Mouse (Mus musculus) forebrain, embryonic 12.5 days (tissue): ENCODE measurements around the gene Dcst2. TPM values are rescaled to one million over a fixed set of nuclear protein-coding genes. Genes with fewer than 3 reads are reported as not detected.
A peak's percentile ranks its signal among the peaks of the same experiment; 100 is the strongest.

Source experiments
- ATAC-seq: fragments of 200-750 bp; cut with Nextera tagmentation; 2 replicates; pipeline ENCODE4 v1.8.0; 2017; ENCODE audit warnings: moderate TSS enrichment; ENCODE audit not compliant: low FRiP score
- H3K27ac ChIP-seq: fragments of 300-500 bp; sonication (generic); 2 replicates; pipeline ENCODE4 v1.5.1; 2016; ENCODE audit warnings: mild to moderate bottlenecking
- H3K27me3 ChIP-seq: fragments of 300-500 bp; sonication (generic); 2 replicates; pipeline ENCODE4 v1.6.1; 2016; ENCODE audit warnings: mild to moderate bottlenecking
- H3K36me3 ChIP-seq: fragments of 300-500 bp; sonication (generic); replicated peaks from 2 replicates; pipeline ENCODE4 v1.6.1; 2016; ENCODE audit warnings: mild to moderate bottlenecking
- H3K4me1 ChIP-seq: fragments of 300-500 bp; sonication (generic); 2 replicates; pipeline ENCODE4 v1.6.1; 2016
- H3K4me2 ChIP-seq: fragments of 300-500 bp; sonication (generic); 2 replicates; pipeline ENCODE4 v1.6.1; 2016; ENCODE audit warnings: mild to moderate bottlenecking, moderate library complexity
- H3K4me3 ChIP-seq: fragments of 300-500 bp; sonication (generic); replicated peaks from 2 replicates; pipeline ENCODE4 v1.5.1; 2016; ENCODE audit warnings: mild to moderate bottlenecking
- H3K9ac ChIP-seq: fragments of 300-500 bp; sonication (generic); 2 replicates; pipeline ENCODE4 v1.6.1; 2016; ENCODE audit warnings: mild to moderate bottlenecking
- H3K9me3 ChIP-seq: fragments of 300-500 bp; sonication (generic); 2 replicates; pipeline ENCODE4 v1.6.1; 2016
- WGBS: fragments of 180-500 bp; shearing (Covaris S2); methylation state at CpG from one replicate; pipeline ENCODE4 v1.1.7; 2016; 5-methylcytosine and 5-hydroxymethylcytosine counted together
- polyA plus RNA-seq: library from polyadenylated mRNA; unstranded; fragments of >200 nt; fragmentation: Nextera tagmentation; extraction: Ambion mirVana; gene quantifications from 2 replicates; pipeline ENCODE4 v1.2.1, GENCODE M21; 2016

The Dcst2 gene
- polyA plus RNA-seq, 1 experiment from 2014 or later, result 0.13 TPM

GRCm38 (mm10) chr3:89321183-89322130 is 40.3 kb upstream of the Dcst2 start:
- ATAC-seq, result peak; percentile 19; the same call in 1 of the 2 replicates
- Histone ChIP-seq H3K4me2 (peak overlapping the region; percentile 95), H3K27ac (peak overlapping the region; percentile 71), H3K4me1 (peaks cover 61% of the 10 kb centered on the region), H3K27me3 (peaks cover 75% of the 10 kb centered on the region), H3K36me3 (no peaks in the 10 kb centered on the region), H3K9me3 (no peaks in the 10 kb centered on the region), H3K9ac (peak overlapping the region; percentile 70), H3K4me3 (peak overlapping the region; percentile 63)
- WGBS, result 2% methylated on average over 59 of the region's 66 CpGs

- peaks cover 72% of the 10 kb centered on the region for H3K27me3 ChIP-seq
- peak overlapping the region; percentile 71 for H3K27ac ChIP-seq
- peaks cover 56% of the 10 kb centered on the region for H3K4me1 ChIP-seq
- peak overlapping the region; percentile 95 for H3K4me2 ChIP-seq
- H3K9ac ChIP-seq, result peak overlapping the region; percentile 70
- no peaks in the 10 kb centered on the region for H3K9me3 ChIP-seq
- no peaks in the 10 kb centered on the region for H3K36me3 ChIP-seq
- 0% methylated on average over 14 of the region's 14 CpGs for WGBS
- ATAC-seq, result peak; percentile 5; the same call in 1 of the 2 replicates
- H3K4me3 ChIP-seq, result peak overlapping the region; percentile 63
Observed at GRCm38 (mm10) chr3:89322131-89322500, 39.7 kb upstream of the Dcst2 start.

- Histone ChIP-seq H3K4me1 (peaks cover 51% of the 10 kb centered on the region), H3K36me3 (no peaks in the 10 kb centered on the region), H3K27me3 (peaks cover 70% of the 10 kb centered on the region), H3K27ac (peak within 1 kb of the TSS; percentile 71), H3K4me2 (peak within 1 kb of the TSS; percentile 95), H3K9me3 (no peaks in the 10 kb centered on the region), H3K9ac (peak within 1 kb of the TSS; percentile 70), H3K4me3 (peak within 1 kb of the TSS; percentile 63)
- peak; percentile 61 for ATAC-seq
- under 1% methylated on average over 53 of the region's 53 CpGs for WGBS
Observed at GRCm38 (mm10) chr3:89322514-89323165, 39.1 kb upstream of the Dcst2 start, which contains the start of gene Efna3. Gene Efna3 (minus strand): TSS chr3:89322965.

- WGBS, result 88% methylated on average over 8 of the region's 8 CpGs
- ATAC-seq, result no peak
- H3K4me1 ChIP-seq, result peaks cover 38% of the 10 kb centered on the region
- no peak overlapping the region for H3K27ac ChIP-seq
- peaks cover 49% of the 10 kb centered on the region for H3K27me3 ChIP-seq
- H3K4me2 ChIP-seq, result no peak overlapping the region
- no peaks in the 10 kb centered on the region for H3K36me3 ChIP-seq
- no peak overlapping the region for H3K4me3 ChIP-seq
- H3K9me3 ChIP-seq, result no peaks in the 10 kb centered on the region
- H3K9ac ChIP-seq, result no peak overlapping the region
Observed at GRCm38 (mm10) chr3:89325882-89326281, 35.9 kb upstream of the Dcst2 start.

GRCm38 (mm10) chr3:89327371-89327870 is 34.4 kb upstream of the Dcst2 start:
- H3K27me3 ChIP-seq, result peaks cover 34% of the 10 kb centered on the region
- no peak for ATAC-seq
- no peak overlapping the region for H3K4me3 ChIP-seq
- no peak overlapping the region for H3K27ac ChIP-seq
- no peak overlapping the region for H3K4me2 ChIP-seq
- H3K36me3 ChIP-seq, result no peaks in the 10 kb centered on the region
- H3K9ac ChIP-seq, result no peak overlapping the region
- peaks cover 38% of the 10 kb centered on the region for H3K4me1 ChIP-seq
- 69% methylated on average over 9 of the region's 9 CpGs for WGBS
- H3K9me3 ChIP-seq, result no peaks in the 10 kb centered on the region

GRCm38 (mm10) chr3:89328623-89329022 is 33.2 kb upstream of the Dcst2 start:
- no peak overlapping the region for H3K4me3 ChIP-seq
- 13% methylated on average over 4 of the region's 4 CpGs for WGBS
- H3K9me3 ChIP-seq, result no peaks in the 10 kb centered on the region
- peaks cover 40% of the 10 kb centered on the region for H3K4me1 ChIP-seq
- no peak overlapping the region for H3K4me2 ChIP-seq
- H3K27me3 ChIP-seq, result peaks cover 23% of the 10 kb centered on the region; the same call in 1 of the 2 replicates
- no peak overlapping the region for H3K27ac ChIP-seq
- no peak for ATAC-seq
- no peak overlapping the region for H3K9ac ChIP-seq
- H3K36me3 ChIP-seq, result peaks cover 7% of the 10 kb centered on the region

GRCm38 (mm10) chr3:89330346-89330745 is 31.4 kb upstream of the Dcst2 start:
- Histone ChIP-seq H3K9me3 (no peaks in the 10 kb centered on the region), H3K4me1 (peaks cover 40% of the 10 kb centered on the region), H3K36me3 (peaks cover 24% of the 10 kb centered on the region), H3K9ac (no peak overlapping the region), H3K4me2 (no peak overlapping the region), H3K27me3 (peaks cover 14% of the 10 kb centered on the region; the same call in 1 of the 2 replicates), H3K4me3 (no peak overlapping the region), H3K27ac (peak overlapping the region; percentile 19)
- 47% methylated on average over 3 of the region's 3 CpGs for WGBS
- ATAC-seq, result no peak

- H3K4me2 ChIP-seq, result no peak overlapping the region
- no peak for ATAC-seq
- H3K9me3 ChIP-seq, result no peaks in the 10 kb centered on the region
- H3K4me1 ChIP-seq, result peaks cover 44% of the 10 kb centered on the region
- H3K27ac ChIP-seq, result 0 out of 2 replicates have a peak overlapping the region, but pooled peaks have one; percentile 19
- peaks cover 14% of the 10 kb centered on the region; the same call in 1 of the 2 replicates for H3K27me3 ChIP-seq
- no peak overlapping the region for H3K4me3 ChIP-seq
- H3K36me3 ChIP-seq, result peaks cover 24% of the 10 kb centered on the region
- H3K9ac ChIP-seq, result no peak overlapping the region
- 19% methylated on average over 10 of the region's 10 CpGs for WGBS
Observed at GRCm38 (mm10) chr3:89330948-89331347, 30.8 kb upstream of the Dcst2 start.

GRCm38 (mm10) chr3:89331561-89331960 is 30.2 kb upstream of the Dcst2 start:
- no peak for ATAC-seq
- 73% methylated on average over 13 of the region's 13 CpGs for WGBS
- no peak overlapping the region for H3K27ac ChIP-seq
- no peak overlapping the region for H3K9ac ChIP-seq
- peaks cover 14% of the 10 kb centered on the region; the same call in 1 of the 2 replicates for H3K27me3 ChIP-seq
- H3K4me1 ChIP-seq, result peaks cover 51% of the 10 kb centered on the region
- H3K4me3 ChIP-seq, result no peak overlapping the region
- no peak overlapping the region for H3K4me2 ChIP-seq
- H3K36me3 ChIP-seq, result peaks cover 24% of the 10 kb centered on the region
- no peaks in the 10 kb centered on the region for H3K9me3 ChIP-seq

GRCm38 (mm10) chr3:89332013-89332412 is 29.8 kb upstream of the Dcst2 start:
- Histone ChIP-seq H3K4me3 (no peak overlapping the region), H3K27ac (peak overlapping the region; percentile 74; the same call in 1 of the 2 replicates), H3K4me1 (peaks cover 55% of the 10 kb centered on the region), H3K9ac (no peak overlapping the region), H3K4me2 (no peak overlapping the region), H3K27me3 (peaks cover 14% of the 10 kb centered on the region; the same call in 1 of the 2 replicates), H3K36me3 (peaks cover 24% of the 10 kb centered on the region), H3K9me3 (no peaks in the 10 kb centered on the region)
- ATAC-seq, result no peak
- 32% methylated on average over 10 of the region's 10 CpGs for WGBS

GRCm38 (mm10) chr3:89332476-89332875 is 29.3 kb upstream of the Dcst2 start:
- peaks cover 57% of the 10 kb centered on the region for H3K4me1 ChIP-seq
- peak overlapping the region; percentile 5 for H3K4me2 ChIP-seq
- H3K27me3 ChIP-seq, result peaks cover 13% of the 10 kb centered on the region; the same call in 1 of the 2 replicates
- ATAC-seq, result peak; percentile 14; the same call in 1 of the 2 replicates
- no peaks in the 10 kb centered on the region for H3K9me3 ChIP-seq
- H3K4me3 ChIP-seq, result no peak overlapping the region
- no peak overlapping the region for H3K9ac ChIP-seq
- 39% methylated on average over 12 of the region's 12 CpGs for WGBS
- peak overlapping the region; percentile 74 for H3K27ac ChIP-seq
- H3K36me3 ChIP-seq, result peaks cover 24% of the 10 kb centered on the region

GRCm38 (mm10) chr3:89333053-89333452 is 28.7 kb upstream of the Dcst2 start:
- peaks cover 7% of the 10 kb centered on the region; the same call in 1 of the 2 replicates for H3K27me3 ChIP-seq

More at GRCm38 (mm10) chr3:89333053-89333452, 28.7 kb upstream of the Dcst2 start:
- ATAC-seq, result no peak
- Histone ChIP-seq H3K9me3 (no peaks in the 10 kb centered on the region), H3K36me3 (peaks cover 24% of the 10 kb centered on the region), H3K4me1 (peaks cover 57% of the 10 kb centered on the region), H3K4me3 (no peak overlapping the region), H3K4me2 (peak overlapping the region; percentile 5; the same call in 1 of the 2 replicates), H3K27ac (peak overlapping the region; percentile 74), H3K9ac (no peak overlapping the region)
- WGBS, result 72% methylated on average over 11 of the region's 11 CpGs
